Mouse (Mus musculus): ENCODE measurements around the gene Frmd4a. TPM values are rescaled to one million over a fixed set of nuclear protein-coding genes. Genes with fewer than 3 reads are reported as not detected.
A peak's percentile ranks its signal among the peaks of the same experiment; 100 is the strongest.

Frmd4a gene
- polyA plus RNA-seq, 1 experiment: 4.2 TPM

DNA sequence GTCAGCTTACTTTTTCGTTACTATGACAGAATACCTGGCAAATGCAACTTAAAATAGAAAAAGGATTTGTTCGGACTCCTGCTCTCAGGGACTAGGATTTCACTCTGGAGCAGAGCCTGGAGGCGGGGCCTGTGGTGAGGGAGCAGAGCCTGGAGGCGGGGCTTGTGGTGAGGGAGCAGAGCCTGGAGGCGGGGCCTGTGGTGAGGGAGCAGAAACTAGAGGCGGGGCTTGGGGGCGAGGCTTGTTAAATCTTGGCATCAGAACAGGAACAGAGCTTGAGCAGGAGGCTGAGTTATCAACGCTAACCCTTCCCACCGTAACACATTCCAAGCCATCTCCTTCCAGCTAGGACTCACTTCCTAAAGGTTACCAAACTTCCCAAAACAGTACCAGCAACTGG, 575.9 kb downstream of the Frmd4a start:
- Histone ChIP-seq H3K27me3 (ENCODE audit: control insufficient read depth, insufficient read depth, low read length) (no peaks in the 10 kb centered on the region), H3K4me3 (ENCODE audit: low read depth, low read length) (no peak overlapping the region), H3K27ac (ENCODE audit: insufficient read depth, low read depth, low read length) (no peak overlapping the region), H3K36me3 (ENCODE audit: control insufficient read depth, insufficient read depth, low read length) (peaks cover 14% of the 10 kb centered on the region), H3K4me1 (ENCODE audit: control insufficient read depth, insufficient read depth, insufficient read length, low read length) (no peaks in the 10 kb centered on the region; the same call in 1 of the 2 replicates)
- WGBS: 8% methylated on average over 9 of the region's 9 CpGs
- no peak for TF ChIP-seq CTCF (IDR thresholded peaks at IDR 0.05; ENCODE audit: extremely low read depth, insufficient read length, insufficient replicate concordance, low read depth, low read length)
- no peak for TF ChIP-seq POLR2A (IDR thresholded peaks at IDR 0.05; ENCODE audit: low read depth, low read length)

DNA sequence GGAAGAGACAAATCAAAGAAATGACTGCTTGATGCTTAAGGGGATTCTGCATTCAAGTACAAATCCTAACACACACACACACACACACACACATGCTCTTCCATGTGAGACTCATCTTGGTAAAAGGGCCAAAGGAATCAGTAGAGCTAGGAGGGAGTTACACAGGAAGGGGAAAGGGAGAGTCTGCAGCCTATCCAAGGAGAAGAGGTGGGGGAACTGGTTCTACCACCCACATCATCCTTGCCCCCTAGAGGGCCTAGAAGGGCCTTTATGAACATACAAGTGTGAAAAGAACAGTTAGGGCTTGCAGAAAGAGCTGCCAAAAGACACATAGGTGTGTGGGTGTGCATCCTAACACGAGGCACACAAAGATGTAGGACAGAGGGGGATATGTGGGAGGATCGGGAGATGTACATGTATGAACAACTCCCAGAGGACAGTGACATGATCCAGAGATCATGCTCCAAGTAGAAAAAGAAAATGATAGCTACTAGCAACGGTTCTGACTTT, 576.4 kb downstream of the Frmd4a start:
- TF ChIP-seq CTCF (IDR thresholded peaks at IDR 0.05; ENCODE audit: extremely low read depth, insufficient read length, insufficient replicate concordance, low read depth, low read length) (no peak), POLR2A (IDR thresholded peaks at IDR 0.05; ENCODE audit: low read depth, low read length) (no peak)
- Histone ChIP-seq H3K27ac (ENCODE audit: insufficient read depth, low read depth, low read length) (no peak overlapping the region), H3K4me1 (ENCODE audit: control insufficient read depth, insufficient read depth, insufficient read length, low read length) (no peaks in the 10 kb centered on the region; the same call in 1 of the 2 replicates), H3K4me3 (ENCODE audit: low read depth, low read length) (no peak overlapping the region), H3K36me3 (ENCODE audit: control insufficient read depth, insufficient read depth, low read length) (peaks cover 14% of the 10 kb centered on the region), H3K27me3 (ENCODE audit: control insufficient read depth, insufficient read depth, low read length) (no peaks in the 10 kb centered on the region)
- 93% methylated on average over 3 of the region's 3 CpGs for WGBS

DNA sequence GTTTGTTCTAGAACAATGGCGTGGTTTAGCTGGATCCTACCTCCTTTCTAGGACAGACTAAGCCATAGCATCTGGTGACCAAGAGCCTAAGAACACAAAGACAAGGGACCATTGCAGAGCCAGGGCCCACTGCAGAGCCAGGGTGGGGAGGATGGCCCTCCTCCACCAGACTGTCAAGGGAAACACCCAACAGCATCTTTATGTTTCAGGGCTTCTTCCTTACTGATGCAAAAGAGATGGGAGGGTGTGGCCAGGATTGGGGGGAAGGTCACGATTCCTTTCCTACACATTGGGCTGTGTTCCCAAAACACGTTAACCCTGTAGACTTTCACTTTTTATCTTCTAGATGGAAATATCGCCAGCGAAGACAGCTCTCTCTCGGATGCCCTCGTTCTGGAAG, 579.5 kb downstream of the Frmd4a start:
- 90% methylated on average over 7 of the region's 7 CpGs for WGBS
- Histone ChIP-seq H3K27ac (ENCODE audit: insufficient read depth, low read depth, low read length) (no peak overlapping the region), H3K36me3 (ENCODE audit: control insufficient read depth, insufficient read depth, low read length) (peaks cover 10% of the 10 kb centered on the region), H3K4me3 (ENCODE audit: low read depth, low read length) (no peak overlapping the region), H3K27me3 (ENCODE audit: control insufficient read depth, insufficient read depth, low read length) (no peaks in the 10 kb centered on the region), H3K4me1 (ENCODE audit: control insufficient read depth, insufficient read depth, insufficient read length, low read length) (no peaks in the 10 kb centered on the region; the same call in 1 of the 2 replicates)
- no peak for TF ChIP-seq POLR2A (IDR thresholded peaks at IDR 0.05; ENCODE audit: low read depth, low read length)
- no peak for TF ChIP-seq CTCF (IDR thresholded peaks at IDR 0.05; ENCODE audit: extremely low read depth, insufficient read length, insufficient replicate concordance, low read depth, low read length)

GRCm38 (mm10) chr2:4601034-4601890, 583.7 kb downstream of the Frmd4a start:
- Histone ChIP-seq H3K4me3 (ENCODE audit: low read depth, low read length) (no peak overlapping the region), H3K27me3 (ENCODE audit: control insufficient read depth, insufficient read depth, low read length) (no peaks in the 10 kb centered on the region), H3K36me3 (ENCODE audit: control insufficient read depth, insufficient read depth, low read length) (peaks cover 9% of the 10 kb centered on the region; the same call in 1 of the 2 replicates), H3K27ac (ENCODE audit: insufficient read depth, low read depth, low read length) (no peak overlapping the region), H3K4me1 (ENCODE audit: control insufficient read depth, insufficient read depth, insufficient read length, low read length) (no peaks in the 10 kb centered on the region)
- TF ChIP-seq POLR2A (IDR thresholded peaks at IDR 0.05; ENCODE audit: low read depth, low read length) (no peak), CTCF (IDR thresholded peaks at IDR 0.05; ENCODE audit: extremely low read depth, insufficient read length, insufficient replicate concordance, low read depth, low read length) (peak; percentile 56; the same call in 1 of the 2 replicates)
- WGBS: 56% methylated on average over 15 of the region's 15 CpGs

- Histone ChIP-seq H3K4me1 (ENCODE audit: control insufficient read depth, insufficient read depth, insufficient read length, low read length) (no peaks in the 10 kb centered on the region), H3K27me3 (ENCODE audit: control insufficient read depth, insufficient read depth, low read length) (no peaks in the 10 kb centered on the region), H3K36me3 (ENCODE audit: control insufficient read depth, insufficient read depth, low read length) (peaks cover 12% of the 10 kb centered on the region), H3K4me3 (ENCODE audit: low read depth, low read length) (no peak overlapping the region), H3K27ac (ENCODE audit: insufficient read depth, low read depth, low read length) (no peak overlapping the region)
- no peak for TF ChIP-seq POLR2A (IDR thresholded peaks at IDR 0.05; ENCODE audit: low read depth, low read length)
- WGBS: 91% methylated on average over 33 of the region's 33 CpGs
Measured at GRCm38 (mm10) chr2:4603361-4603945, 585.9 kb downstream of the Frmd4a start.

GRCm38 (mm10) chr2:4606559-4606958, 589.0 kb downstream of the Frmd4a start:
- H3K27ac ChIP-seq (ENCODE audit: insufficient read depth, low read depth, low read length): no peak overlapping the region
- TF ChIP-seq CTCF (IDR thresholded peaks at IDR 0.05; ENCODE audit: extremely low read depth, insufficient read length, insufficient replicate concordance, low read depth, low read length) (no peak), POLR2A (IDR thresholded peaks at IDR 0.05; ENCODE audit: low read depth, low read length) (no peak)
- H3K36me3 ChIP-seq (ENCODE audit: control insufficient read depth, insufficient read depth, low read length): peaks cover 16% of the 10 kb centered on the region
- no peak overlapping the region for H3K4me3 ChIP-seq (ENCODE audit: low read depth, low read length)
- H3K4me1 ChIP-seq (ENCODE audit: control insufficient read depth, insufficient read depth, insufficient read length, low read length): no peaks in the 10 kb centered on the region
- no peaks in the 10 kb centered on the region for H3K27me3 ChIP-seq (ENCODE audit: control insufficient read depth, insufficient read depth, low read length)
- WGBS: 96% methylated on average over 3 of the region's 3 CpGs

DNA sequence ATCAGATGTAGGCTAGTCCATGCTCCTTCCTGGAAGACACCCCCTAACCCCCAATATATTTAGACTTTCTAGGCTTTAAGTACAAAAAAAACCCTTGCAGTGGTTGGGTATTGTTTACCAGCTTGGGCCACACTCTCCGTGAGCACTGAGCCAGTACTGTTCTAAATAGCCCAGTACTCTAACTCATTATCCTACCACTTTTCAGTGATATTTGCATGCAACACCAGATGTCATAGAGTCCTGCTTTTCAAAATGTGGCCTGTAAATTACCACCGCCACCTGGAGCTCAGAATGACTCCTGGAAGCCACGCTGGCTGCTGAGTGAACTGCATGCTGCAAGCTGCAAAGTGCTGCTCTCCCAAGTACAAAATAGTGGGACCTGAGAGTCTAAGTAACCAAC, 590.7 kb downstream of the Frmd4a start:
- H3K27ac ChIP-seq (ENCODE audit: insufficient read depth, low read depth, low read length): no peak overlapping the region
- 89% methylated on average over 3 of the region's 3 CpGs for WGBS
- H3K4me3 ChIP-seq (ENCODE audit: low read depth, low read length): no peak overlapping the region
- peaks cover 22% of the 10 kb centered on the region for H3K36me3 ChIP-seq (ENCODE audit: control insufficient read depth, insufficient read depth, low read length)
- TF ChIP-seq POLR2A (IDR thresholded peaks at IDR 0.05; ENCODE audit: low read depth, low read length) (no peak), CTCF (IDR thresholded peaks at IDR 0.05; ENCODE audit: extremely low read depth, insufficient read length, insufficient replicate concordance, low read depth, low read length) (no peak)
- H3K27me3 ChIP-seq (ENCODE audit: control insufficient read depth, insufficient read depth, low read length): no peaks in the 10 kb centered on the region
- no peaks in the 10 kb centered on the region for H3K4me1 ChIP-seq (ENCODE audit: control insufficient read depth, insufficient read depth, insufficient read length, low read length)
